Mouse (Mus musculus): ENCODE measurements around the gene Taok1. TPM values are rescaled to one million over a fixed set of nuclear protein-coding genes. Genes with fewer than 3 reads are reported as not detected.
"Not testable (repeated sequence)": the region's sequence is repeated elsewhere in the genome, so short reads cannot be mapped to it uniquely, and the experiment has no call there.

The Taok1 gene
- polyA plus RNA-seq, 1 experiment from 2014 or later = 14.9 TPM

- 78% methylated on average over 4 of the region's 4 CpGs for WGBS
- Histone ChIP-seq H3K4me2 (no peak overlapping the region), H3K9me3 (no peaks in the 10 kb centered on the region), H3K4me3 (no peak overlapping the region), H3K27me3 (no peaks in the 10 kb centered on the region), H3K9ac (no peak overlapping the region), H3K36me3 (peaks cover 17% of the 10 kb centered on the region), H3K27ac (no peak overlapping the region), H3K4me1 (no peaks in the 10 kb centered on the region)
- ATAC-seq (ENCODE audit: borderline replicate concordance, extremely low read depth, low FRiP score, low TSS enrichment) = no peak
Observed at GRCm38 (mm10) chr11:77532202-77532846, 75.3 kb downstream of the Taok1 start.

GRCm38 (mm10) chr11:77530862-77531261 lies 76.8 kb downstream of the Taok1 start:
- 66% methylated on average over 2 of the region's 2 CpGs for WGBS
- no peak overlapping the region for H3K4me2 ChIP-seq
- H3K4me1 ChIP-seq = no peaks in the 10 kb centered on the region
- no peak for ATAC-seq (ENCODE audit: borderline replicate concordance, extremely low read depth, low FRiP score, low TSS enrichment)
- peaks cover 4% of the 10 kb centered on the region; the same call in 1 of the 2 replicates for H3K36me3 ChIP-seq
- no peak overlapping the region for H3K27ac ChIP-seq
- no peak overlapping the region for H3K9ac ChIP-seq
- no peaks in the 10 kb centered on the region for H3K27me3 ChIP-seq
- H3K4me3 ChIP-seq = no peak overlapping the region
- no peaks in the 10 kb centered on the region for H3K9me3 ChIP-seq

GRCm38 (mm10) chr11:77529644-77530043 lies 78.0 kb downstream of the Taok1 start:
- no peaks in the 10 kb centered on the region for H3K4me1 ChIP-seq
- 65% methylated on average over 3 of the region's 3 CpGs for WGBS
- H3K27me3 ChIP-seq = no peaks in the 10 kb centered on the region
- no peaks in the 10 kb centered on the region for H3K9me3 ChIP-seq
- H3K9ac ChIP-seq = no peak overlapping the region
- H3K4me2 ChIP-seq = no peak overlapping the region
- ATAC-seq (ENCODE audit: borderline replicate concordance, extremely low read depth, low FRiP score, low TSS enrichment) = no peak
- peaks cover 3% of the 10 kb centered on the region; the same call in 1 of the 2 replicates for H3K36me3 ChIP-seq
- H3K4me3 ChIP-seq = no peak overlapping the region
- no peak overlapping the region for H3K27ac ChIP-seq

- H3K36me3 ChIP-seq; H3K27ac ChIP-seq; H3K27me3 ChIP-seq; H3K9me3 ChIP-seq; H3K4me3 ChIP-seq; H3K9ac ChIP-seq; H3K4me1 ChIP-seq; H3K4me2 ChIP-seq; ATAC-seq (ENCODE audit: borderline replicate concordance, extremely low read depth, low FRiP score, low TSS enrichment): not testable (repeated sequence)
- WGBS = 85% methylated on average over 3 of the region's 3 CpGs
Observed at GRCm38 (mm10) chr11:77528420-77528819, 79.2 kb downstream of the Taok1 start.

- H3K27me3 ChIP-seq = no peaks in the 10 kb centered on the region
- no peak overlapping the region for H3K4me3 ChIP-seq
- no peaks in the 10 kb centered on the region; the same call in 1 of the 2 replicates for H3K36me3 ChIP-seq
- no peak overlapping the region for H3K4me2 ChIP-seq
- 73% methylated on average over 3 of the region's 3 CpGs for WGBS
- H3K27ac ChIP-seq = no peak overlapping the region
- ATAC-seq (ENCODE audit: borderline replicate concordance, extremely low read depth, low FRiP score, low TSS enrichment) = no peak
- H3K4me1 ChIP-seq = no peaks in the 10 kb centered on the region
- H3K9ac ChIP-seq = no peak overlapping the region
- H3K9me3 ChIP-seq = no peaks in the 10 kb centered on the region
Observed at GRCm38 (mm10) chr11:77525804-77526486, 81.7 kb downstream of the Taok1 start.

GRCm38 (mm10) chr11:77520601-77521529 lies 86.8 kb downstream of the Taok1 start:
- Histone ChIP-seq H3K4me2 (no peak overlapping the region), H3K9ac (no peak overlapping the region), H3K4me3 (no peak overlapping the region), H3K27me3 (peaks cover 17% of the 10 kb centered on the region), H3K27ac (no peak overlapping the region), H3K36me3 (no peaks in the 10 kb centered on the region), H3K4me1 (peaks cover 15% of the 10 kb centered on the region), H3K9me3 (no peaks in the 10 kb centered on the region)
- WGBS = 52% methylated on average over 5 of the region's 5 CpGs
- no peak for ATAC-seq (ENCODE audit: borderline replicate concordance, extremely low read depth, low FRiP score, low TSS enrichment)

- H3K36me3 ChIP-seq = no peaks in the 10 kb centered on the region
- no peak within 1 kb of the TSS for H3K4me3 ChIP-seq
- H3K9me3 ChIP-seq = no peaks in the 10 kb centered on the region
- ATAC-seq (ENCODE audit: borderline replicate concordance, extremely low read depth, low FRiP score, low TSS enrichment) = no peak
- peaks cover 32% of the 10 kb centered on the region for H3K4me1 ChIP-seq
- H3K9ac ChIP-seq = no peak within 1 kb of the TSS
- no peak within 1 kb of the TSS for H3K27ac ChIP-seq
- H3K4me2 ChIP-seq = no peak within 1 kb of the TSS
- H3K27me3 ChIP-seq = peaks cover 23% of the 10 kb centered on the region
- 48% methylated on average over 5 of the region's 5 CpGs for WGBS
Observed at GRCm38 (mm10) chr11:77519043-77519442, 88.6 kb downstream of the Taok1 start, which contains the start of gene Gm10392. Gm10392 (minus strand) TSS chr11:77519198.

GRCm38 (mm10) chr11:77518051-77518798 lies 89.4 kb downstream of the Taok1 start:
- no peaks in the 10 kb centered on the region for H3K36me3 ChIP-seq
- no peak overlapping the region for H3K4me2 ChIP-seq
- H3K4me3 ChIP-seq = no peak overlapping the region
- no peak overlapping the region for H3K27ac ChIP-seq
- no peak for ATAC-seq (ENCODE audit: borderline replicate concordance, extremely low read depth, low FRiP score, low TSS enrichment)
- H3K9me3 ChIP-seq = no peaks in the 10 kb centered on the region
- H3K27me3 ChIP-seq = peaks cover 23% of the 10 kb centered on the region
- WGBS = 72% methylated on average over 25 of the region's 27 CpGs
- H3K4me1 ChIP-seq = peaks cover 38% of the 10 kb centered on the region
- H3K9ac ChIP-seq = no peak overlapping the region

- no peak overlapping the region for H3K4me3 ChIP-seq
- H3K4me1 ChIP-seq = peaks cover 45% of the 10 kb centered on the region
- 63% methylated on average over 5 of the region's 5 CpGs for WGBS
- peaks cover 23% of the 10 kb centered on the region for H3K27me3 ChIP-seq
- no peak for ATAC-seq (ENCODE audit: borderline replicate concordance, extremely low read depth, low FRiP score, low TSS enrichment)
- no peak overlapping the region for H3K9ac ChIP-seq
- no peak overlapping the region for H3K27ac ChIP-seq
- H3K36me3 ChIP-seq = no peaks in the 10 kb centered on the region
- H3K4me2 ChIP-seq = 0 out of 2 replicates have a peak overlapping the region, but pooled peaks have one; percentile 93
- H3K9me3 ChIP-seq = no peaks in the 10 kb centered on the region
Observed at GRCm38 (mm10) chr11:77516553-77517425, 90.8 kb downstream of the Taok1 start.

- WGBS = 7% methylated on average over 39 of the region's 39 CpGs
- H3K27ac ChIP-seq = 0 out of 2 replicates have a peak within 1 kb of the TSS, but pooled peaks have one; percentile 34
- peak within 1 kb of the TSS; percentile 93 for H3K4me2 ChIP-seq
- H3K36me3 ChIP-seq = no peaks in the 10 kb centered on the region
- ATAC-seq (ENCODE audit: borderline replicate concordance, extremely low read depth, low FRiP score, low TSS enrichment) = no peak; the same call in 1 of the 2 replicates
- peaks cover 23% of the 10 kb centered on the region for H3K27me3 ChIP-seq
- H3K4me1 ChIP-seq = peaks cover 51% of the 10 kb centered on the region
- H3K9me3 ChIP-seq = no peaks in the 10 kb centered on the region
- peak within 1 kb of the TSS; percentile 78 for H3K4me3 ChIP-seq
- peak within 1 kb of the TSS; percentile 46 for H3K9ac ChIP-seq
Observed at GRCm38 (mm10) chr11:77515637-77516552, 91.7 kb downstream of the Taok1 start, which contains the start of gene Trp53i13. Trp53i13 (minus strand) TSS chr11:77515980.
